Mouse (Mus musculus) thymus, postnatal 14 days (tissue): ENCODE measurements around the gene Rab35.

Experiments used
- DNase-seq: peaks from one replicate; pipeline ENCODE4 v3.0.0; 2021

Gene Rab35

GRCm38 (mm10) chr5:115650885-115651284 lies 19.2 kb downstream of the Rab35 start:
- no peak for DNase-seq

DNA sequence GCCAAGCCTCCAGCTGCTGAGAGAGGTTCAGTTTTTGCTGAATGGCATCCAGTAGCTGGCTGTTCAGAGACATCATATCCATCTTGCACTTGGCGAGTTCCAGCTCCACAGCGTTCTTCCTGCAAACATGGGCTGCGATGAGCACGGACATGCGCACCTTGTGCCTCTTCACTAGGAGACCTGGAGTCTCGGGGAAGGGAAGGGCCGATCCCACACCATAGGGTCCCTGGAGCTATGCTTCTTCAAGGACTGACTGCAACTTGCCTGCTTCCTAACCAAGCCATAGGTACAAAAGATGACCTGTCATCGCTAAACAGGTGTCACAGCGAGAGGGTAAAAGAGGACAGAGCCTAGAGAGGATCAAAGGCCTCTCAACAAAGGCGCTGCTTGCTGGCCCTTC lies 20.1 kb downstream of the Rab35 start:
- no peak for DNase-seq

DNA sequence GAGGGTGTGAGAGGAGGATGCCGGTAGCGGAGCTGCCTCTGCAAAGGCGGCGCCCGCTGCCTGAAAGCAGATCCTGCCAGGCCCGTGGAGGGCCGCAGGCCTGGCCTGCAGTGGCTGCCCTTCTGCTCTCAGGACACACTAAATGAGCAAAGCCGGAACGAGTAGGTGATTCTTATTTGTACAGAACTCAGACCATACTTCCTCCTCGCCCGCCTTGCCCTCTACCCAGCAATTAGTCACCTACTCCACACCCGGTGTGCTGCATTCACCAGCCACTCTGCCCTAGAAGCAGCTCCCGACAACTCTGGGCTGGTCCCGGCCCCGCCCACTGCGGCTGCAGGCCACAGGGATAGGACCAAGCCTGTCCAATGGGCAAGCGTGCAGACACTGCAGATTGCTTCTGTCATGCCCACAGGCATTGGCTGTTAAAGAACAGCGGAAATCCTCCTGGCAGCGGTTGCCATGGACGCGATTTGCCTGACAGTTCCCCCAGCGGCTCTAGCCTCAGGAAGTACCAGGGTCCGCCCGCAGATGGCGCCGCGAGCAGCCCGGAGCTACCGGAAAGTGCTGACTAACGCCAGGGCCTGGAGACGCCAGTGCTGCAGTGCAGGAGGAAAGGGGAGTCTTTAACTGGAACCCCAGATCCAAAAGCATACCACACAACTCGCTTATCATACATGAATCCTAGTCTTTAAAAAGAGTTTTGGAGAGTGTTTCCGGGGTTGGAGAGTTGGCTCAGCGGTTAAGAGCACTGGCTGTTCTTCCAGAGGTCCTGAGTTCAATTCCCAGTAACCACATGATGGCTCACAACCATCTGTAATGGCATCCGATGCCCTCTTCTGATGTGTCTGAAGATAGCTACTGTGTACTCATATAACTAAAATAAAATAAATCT lies 21.2 kb downstream of the Rab35 start:
- peak; percentile 100 for DNase-seq

- no peak for DNase-seq
Measured at GRCm38 (mm10) chr5:115653776-115654175, 22.1 kb downstream of the Rab35 start.

GRCm38 (mm10) chr5:115656677-115657076 lies 25.0 kb downstream of the Rab35 start:
- no peak for DNase-seq

DNA sequence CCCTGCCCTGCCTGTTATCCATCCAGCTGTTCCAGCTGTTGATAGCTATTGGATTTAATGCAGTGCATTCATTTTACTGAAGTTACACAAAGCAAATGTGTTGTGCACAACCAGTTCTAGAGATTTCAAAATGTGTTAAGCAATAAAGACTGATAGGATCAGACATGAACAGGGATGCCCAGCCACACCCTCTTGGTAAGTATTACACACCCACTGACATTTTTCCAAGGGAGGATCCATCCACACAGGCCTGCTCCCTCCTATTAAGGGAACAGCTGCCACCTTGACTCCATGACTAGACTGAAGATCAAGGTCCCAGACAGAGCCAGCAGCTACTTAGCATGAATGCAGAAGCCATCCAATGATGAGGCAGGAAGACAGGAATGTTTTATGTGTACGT lies 25.5 kb downstream of the Rab35 start:
- no peak for DNase-seq

DNA sequence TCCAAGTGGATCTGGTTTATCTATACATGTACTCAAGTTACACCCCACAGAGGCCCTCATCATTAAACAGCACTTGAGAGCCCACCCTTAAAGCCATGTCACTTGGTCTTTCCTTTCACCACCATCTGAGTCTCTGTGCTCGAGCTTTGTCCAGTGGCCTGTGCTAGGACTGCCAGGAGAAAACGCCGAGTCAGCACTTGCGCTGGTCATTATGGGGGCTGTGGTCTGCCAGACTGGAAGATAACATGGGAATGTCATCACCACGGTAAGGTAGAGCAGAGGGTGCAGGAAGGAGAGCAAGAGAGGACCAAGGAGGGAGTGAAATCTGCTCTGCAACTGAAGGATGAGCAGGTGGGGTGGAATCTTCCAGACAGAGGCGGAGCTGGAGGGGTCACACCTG lies 26.6 kb downstream of the Rab35 start:
- no peak for DNase-seq

GRCm38 (mm10) chr5:115662658-115663057 lies 30.9 kb downstream of the Rab35 start:
- DNase-seq = no peak

DNA sequence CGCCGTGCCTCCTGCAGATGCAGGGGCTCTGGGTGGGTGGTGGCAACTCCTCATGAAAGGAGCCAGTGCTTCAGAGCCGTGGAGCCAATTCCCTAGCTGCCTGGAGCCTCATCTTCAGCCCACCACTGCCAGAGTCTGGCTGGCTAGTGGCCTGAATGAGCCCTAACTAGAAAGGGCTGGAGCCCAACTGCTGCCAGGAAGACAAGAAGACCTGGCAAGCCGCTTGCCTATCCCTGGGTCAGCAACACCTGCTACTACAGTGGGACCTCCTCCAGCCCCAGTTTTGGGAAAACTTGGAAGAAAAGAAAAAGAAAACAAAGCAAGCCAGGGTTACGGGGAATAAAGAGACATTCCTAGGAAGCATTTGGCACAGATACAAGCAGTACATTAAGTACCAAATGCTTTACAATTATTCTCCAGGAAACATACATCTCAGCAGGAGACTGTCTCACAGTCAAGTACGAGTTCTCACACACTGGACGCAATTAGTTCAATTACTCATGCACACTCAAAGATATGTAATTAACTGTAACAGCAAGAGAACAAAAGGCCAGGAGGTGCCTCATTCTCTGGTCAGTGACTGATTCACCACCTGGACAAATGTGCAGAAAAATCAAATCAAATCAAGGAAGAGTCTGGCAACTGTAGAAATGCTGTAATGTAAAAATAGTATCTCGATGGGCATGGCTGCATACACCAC lies 34.8 kb downstream of the Rab35 start:
- no peak for DNase-seq

GRCm38 (mm10) chr5:115667210-115667609 lies 35.5 kb downstream of the Rab35 start:
- DNase-seq = no peak

- DNase-seq = no peak
Measured at GRCm38 (mm10) chr5:115667894-115668293, 36.2 kb downstream of the Rab35 start.

DNA sequence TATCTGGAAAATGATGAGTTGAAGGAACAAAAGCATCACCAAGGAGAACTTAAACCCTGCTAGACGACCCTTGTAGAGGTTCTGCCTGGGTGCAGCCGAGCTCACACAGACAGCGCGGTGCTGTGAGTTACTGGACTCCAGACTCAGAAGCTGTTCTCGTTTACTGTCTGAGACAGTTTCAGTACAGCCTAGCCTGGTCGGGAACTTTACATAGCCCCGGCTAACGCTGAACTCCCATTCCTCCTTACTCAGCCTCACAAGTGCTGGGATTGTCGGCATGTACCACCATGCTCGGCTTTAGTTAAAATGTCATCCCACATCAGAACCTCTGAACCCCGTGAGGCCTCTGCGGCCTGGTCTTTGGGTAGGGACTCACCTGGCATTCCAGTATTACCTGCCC lies 37.3 kb downstream of the Rab35 start:
- no peak for DNase-seq

- no peak for DNase-seq
Measured at GRCm38 (mm10) chr5:115669974-115670373, 38.3 kb downstream of the Rab35 start.

DNA sequence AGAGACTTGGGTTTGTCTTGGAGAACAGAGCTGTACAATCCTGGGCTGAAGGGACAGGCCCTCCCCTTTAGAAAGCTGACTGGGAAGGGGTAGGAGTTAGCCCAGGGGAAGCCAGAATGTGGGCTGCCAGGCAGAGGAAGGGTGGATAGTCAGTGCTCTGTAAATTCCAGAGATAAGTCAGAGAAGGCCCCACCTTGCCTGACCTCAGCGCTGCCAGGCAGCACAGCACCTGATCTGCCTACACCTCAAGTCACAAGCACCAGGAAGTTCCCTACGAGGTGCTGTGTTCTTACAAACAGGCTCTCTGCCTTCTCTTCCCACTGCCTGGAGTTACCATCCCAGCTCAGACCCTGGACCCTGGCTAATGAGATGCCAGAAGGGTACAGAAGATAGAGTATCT lies 38.7 kb downstream of the Rab35 start:
- DNase-seq = no peak

GRCm38 (mm10) chr5:115671846-115672245 lies 40.1 kb downstream of the Rab35 start:
- no peak for DNase-seq

DNA sequence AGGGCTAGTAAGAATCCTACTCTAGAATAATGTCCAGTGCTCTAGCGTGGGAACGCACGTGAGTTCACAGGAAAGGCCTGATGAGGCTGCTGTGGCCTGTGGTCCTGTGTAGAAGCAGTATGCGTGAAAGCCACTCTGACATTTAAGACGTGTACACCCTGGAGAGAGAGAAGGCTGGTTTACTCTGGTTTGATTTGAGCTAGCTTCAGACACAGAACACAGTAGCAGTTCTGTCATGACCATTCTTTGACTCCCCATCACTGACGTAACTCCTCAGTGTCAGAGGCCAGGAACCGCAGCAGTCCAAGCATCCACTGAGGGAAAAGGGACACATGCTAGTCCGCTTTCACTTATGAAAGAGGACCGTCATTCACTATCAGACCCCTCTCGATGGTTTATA lies 53.4 kb downstream of the Rab35 start:
- no peak for DNase-seq

DNA sequence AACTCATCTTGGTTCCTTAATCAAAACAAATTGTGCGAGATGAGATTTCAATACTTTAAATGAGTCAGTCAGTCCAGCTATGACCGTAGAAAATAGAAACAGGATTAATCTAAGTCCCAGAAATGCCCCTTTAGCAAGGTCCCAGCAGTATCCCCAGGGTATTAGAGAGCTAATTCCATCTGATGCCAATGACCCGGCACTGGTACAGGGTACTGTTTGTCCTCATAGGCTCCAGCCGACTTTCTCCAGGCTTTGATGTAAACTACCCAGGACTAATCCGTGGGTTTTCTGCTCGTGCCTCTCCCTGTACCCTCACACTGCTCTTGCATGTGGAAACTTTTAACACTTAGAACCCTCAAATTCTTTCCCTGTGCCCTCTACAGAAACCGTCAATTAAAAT lies 55.0 kb downstream of the Rab35 start:
- no peak for DNase-seq

DNA sequence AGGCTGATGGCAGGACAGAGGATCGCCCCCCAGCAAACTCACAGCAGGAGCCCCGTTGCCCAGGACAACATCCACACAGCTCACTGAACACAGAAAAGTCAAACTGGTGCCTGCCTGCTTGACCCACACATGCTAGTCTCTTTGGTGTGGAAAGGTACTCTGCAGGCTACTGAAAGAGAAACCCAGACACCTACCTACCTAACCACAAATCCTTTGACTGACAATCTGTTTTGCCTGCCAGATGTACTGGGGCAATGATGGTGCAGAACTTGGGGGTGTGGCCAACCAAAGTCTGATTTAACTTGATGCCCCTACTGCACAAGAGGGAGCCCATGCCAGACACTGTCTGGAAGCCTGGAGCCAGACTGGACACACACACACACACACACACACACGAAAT lies 61.6 kb downstream of the Rab35 start:
- DNase-seq = no peak

DNA sequence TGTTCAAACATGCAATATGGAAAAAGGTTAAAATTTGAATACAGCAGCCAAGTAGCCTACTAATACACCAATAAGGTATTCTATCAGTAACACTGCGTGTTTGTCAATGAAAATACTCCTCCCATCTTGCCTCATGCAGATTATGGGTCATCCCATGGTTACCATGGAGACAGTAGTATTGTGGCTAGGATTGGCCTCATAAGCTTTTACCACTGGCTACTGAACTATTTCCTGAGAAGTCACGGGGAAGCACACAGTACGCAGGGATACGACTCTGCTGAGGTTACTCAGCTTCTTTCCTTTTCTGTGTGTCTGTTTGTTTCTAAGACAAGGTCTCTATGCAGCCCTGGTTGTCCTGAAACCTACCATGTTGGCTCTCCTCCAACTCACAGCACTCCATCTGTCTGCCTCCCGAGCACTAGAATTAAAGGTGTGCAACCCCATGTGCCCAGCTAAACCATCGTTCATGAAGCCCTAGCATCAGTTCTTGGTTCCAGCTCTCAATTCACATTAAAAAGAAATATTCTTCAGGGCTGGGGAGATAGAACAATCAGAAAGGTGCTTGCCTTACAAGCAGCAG lies 63.6 kb downstream of the Rab35 start:
- no peak for DNase-seq

- DNase-seq = no peak
Measured at GRCm38 (mm10) chr5:115696811-115697210, 65.1 kb downstream of the Rab35 start.
